Mouse (Mus musculus) C2C12 (cell line): ENCODE results near the gene Coq5. TPM values are rescaled to one million over a fixed set of nuclear protein-coding genes. Genes with fewer than 3 reads are reported as not detected.
A peak's percentile ranks its signal among the peaks of the same experiment; 100 is the strongest.
"Not testable (repeated sequence)": the region's sequence is repeated elsewhere in the genome, so short reads cannot be mapped to it uniquely, and the experiment has no call there.

Experiments used
- H3K27me3 ChIP-seq: one replicate; pipeline ENCODE4 v1.6.1; 2011; ENCODE audit not compliant: control insufficient read depth, insufficient read depth, insufficient read length
- H3K36me3 ChIP-seq: one replicate; pipeline ENCODE4 v1.6.1; 2011; ENCODE audit not compliant: control insufficient read depth, insufficient read depth
- H3K4me3 ChIP-seq: one replicate; pipeline ENCODE4 v1.5.1; 2011; ENCODE audit warnings: mild to moderate bottlenecking, control low read depth; ENCODE audit not compliant: poor library complexity, insufficient read depth, severe bottlenecking
- H3K79me2 ChIP-seq: one replicate; pipeline ENCODE4 v1.6.1; 2011; ENCODE audit not compliant: control insufficient read depth, insufficient read depth
- H3K79me3 ChIP-seq: one replicate; pipeline ENCODE4 v1.6.1; 2011; ENCODE audit warnings: low read depth, control low read depth
- H3ac ChIP-seq: one replicate; pipeline ENCODE3; 2011; ENCODE audit warnings: low read depth; ENCODE audit not compliant: control insufficient read depth, insufficient read length
- CEBPB ChIP-seq: IDR thresholded peaks from one replicate; pipeline ENCODE4 v1.6.1; 2011; ENCODE audit warnings: low read depth, mild to moderate bottlenecking, control low read depth, moderate library complexity
- CTCF ChIP-seq: IDR thresholded peaks from one replicate; pipeline ENCODE4 v1.5.1; 2011; ENCODE audit not compliant: control insufficient read depth, insufficient read depth, insufficient read length
- FOSL1 ChIP-seq: IDR thresholded peaks from one replicate; pipeline ENCODE4 v1.8.0; 2011; ENCODE audit warnings: mild to moderate bottlenecking, low read length; ENCODE audit not compliant: poor library complexity, insufficient read depth, severe bottlenecking
- MAX ChIP-seq: IDR thresholded peaks from one replicate; pipeline ENCODE4 v1.6.1; 2011; ENCODE audit warnings: mild to moderate bottlenecking, control low read depth
- MYOD1 ChIP-seq: IDR thresholded peaks from one replicate; pipeline ENCODE4 v1.6.1; 2011; ENCODE audit warnings: low read depth; ENCODE audit not compliant: control insufficient read depth, insufficient read length
- MYOG ChIP-seq: IDR thresholded peaks from one replicate; pipeline ENCODE4 v1.6.1; 2011; ENCODE audit not compliant: control insufficient read depth, insufficient read length; ENCODE audit errors: extremely low read depth
- USF1 ChIP-seq: IDR thresholded peaks from one replicate; pipeline ENCODE4 v1.6.1; 2011; ENCODE audit warnings: low read depth, mild to moderate bottlenecking, control low read depth, moderate library complexity
- polyA plus RNA-seq: library from polyadenylated mRNA; unstranded; fragments of >200 nt; fragmentation: generic; extraction: Trizol; gene quantifications from one replicate; pipeline ENCODE4 v1.2.1, GENCODE M21; 2012; ENCODE audit warnings: missing spikeins

Coq5 gene
- polyA plus RNA-seq, 1 experiment = 27.6 TPM

- Histone ChIP-seq H3K79me3 (peaks cover 11% of the 10 kb centered on the region), H3K79me2 (peaks cover 16% of the 10 kb centered on the region), H3K27me3 (no peaks in the 10 kb centered on the region), H3ac (no peak overlapping the region), H3K36me3 (peaks cover 79% of the 10 kb centered on the region), H3K4me3 (no peak overlapping the region)
- TF ChIP-seq USF1 = no peak
These were observed 14.7 kb downstream of the Coq5 start for GRCm38 (mm10) chr5:115294173-115294572.

- Histone ChIP-seq H3K36me3 (peaks cover 75% of the 10 kb centered on the region), H3K79me2 (peaks cover 31% of the 10 kb centered on the region), H3K79me3 (peaks cover 21% of the 10 kb centered on the region), H3K4me3 (no peak overlapping the region), H3K27me3 (no peaks in the 10 kb centered on the region), H3ac (no peak overlapping the region)
- TF ChIP-seq USF1 (no peak), MYOG (no peak), CTCF (no peak), CEBPB (no peak), MYOD1 (no peak), MAX (no peak), FOSL1 (no peak)
These were observed 16.9 kb downstream of the Coq5 start for GRCm38 (mm10) chr5:115296347-115296746.

- H3K27me3 ChIP-seq = no peaks in the 10 kb centered on the region
- peak overlapping the region; percentile 87 for H3ac ChIP-seq
- peak overlapping the region; percentile 76 for H3K4me3 ChIP-seq
- peaks cover 44% of the 10 kb centered on the region for H3K36me3 ChIP-seq
- peaks cover 21% of the 10 kb centered on the region for H3K79me3 ChIP-seq
- TF ChIP-seq FOSL1 (no peak), MYOG (no peak), USF1 (no peak), CTCF (peak; percentile 3), CEBPB (no peak), MYOD1 (no peak), MAX (no peak)
- peaks cover 31% of the 10 kb centered on the region for H3K79me2 ChIP-seq
These were observed 20.7 kb downstream of the Coq5 start for GRCm38 (mm10) chr5:115300035-115300744.

- peaks cover 21% of the 10 kb centered on the region for H3K79me3 ChIP-seq
- TF ChIP-seq CEBPB (no peak), MYOD1 (peak; percentile 31), CTCF (no peak), MYOG (no peak), USF1 (no peak), MAX (peak; percentile 94), FOSL1 (no peak)
- H3K36me3 ChIP-seq = peaks cover 35% of the 10 kb centered on the region
- no peaks in the 10 kb centered on the region for H3K27me3 ChIP-seq
- H3ac ChIP-seq = peak within 1 kb of the TSS; percentile 87
- H3K79me2 ChIP-seq = peaks cover 31% of the 10 kb centered on the region
- peak within 1 kb of the TSS; percentile 76 for H3K4me3 ChIP-seq
These were observed 21.5 kb downstream of the Coq5 start, which contains the start of gene Dynll1 for GRCm38 (mm10) chr5:115300792-115301614. TSS of gene Dynll1 (minus strand) at chr5:115300999.

GRCm38 (mm10) chr5:115301615-115302014, 22.1 kb downstream of the Coq5 start:
- TF ChIP-seq FOSL1 = no peak
- TF ChIP-seq CTCF = no peak
- TF ChIP-seq USF1 = no peak
- TF ChIP-seq MYOG = no peak
- no peak for TF ChIP-seq CEBPB
- Histone ChIP-seq H3K36me3 (peaks cover 29% of the 10 kb centered on the region), H3K4me3 (peak overlapping the region; percentile 34), H3K27me3 (no peaks in the 10 kb centered on the region), H3K79me2 (peaks cover 31% of the 10 kb centered on the region), H3K79me3 (peaks cover 21% of the 10 kb centered on the region), H3ac (peak overlapping the region; percentile 56)

- H3ac ChIP-seq, H3K27me3 ChIP-seq, H3K4me3 ChIP-seq: not testable (repeated sequence)
- Histone ChIP-seq H3K36me3 (peaks cover 24% of the 10 kb centered on the region), H3K79me2 (peaks cover 31% of the 10 kb centered on the region), H3K79me3 (peaks cover 21% of the 10 kb centered on the region)
These were observed 22.7 kb downstream of the Coq5 start for GRCm38 (mm10) chr5:115302190-115302589.
